Mouse (Mus musculus) Muller cell, postnatal 12 days (primary cell): ENCODE measurements around the gene Vps11.
"Not testable (repeated sequence)": the region's sequence is repeated elsewhere in the genome, so short reads cannot be mapped to it uniquely, and the experiment has no call there.

Source experiments
- DNase-seq: peaks from one replicate; pipeline ENCODE4 v3.0.0-alpha.2; 2015; ENCODE audit errors: inconsistent ontology term

The Vps11 gene

GRCm38 (mm10) chr9:44361190-44361917 is at the start of gene Vps11:
TSS of gene Vps11 (minus strand) at chr9:44361670.
- peak; percentile 89 for DNase-seq

GRCm38 (mm10) chr9:44410647-44411336 is 49.3 kb upstream of the Vps11 start:
- DNase-seq = no peak

- DNase-seq = not testable (repeated sequence)
These were observed 47.2 kb upstream of the Vps11 start for GRCm38 (mm10) chr9:44408693-44409092.

- DNase-seq = no peak
These were observed 46.3 kb upstream of the Vps11 start for GRCm38 (mm10) chr9:44407752-44408097.

- peak; percentile 98 for DNase-seq
These were observed 45.7 kb upstream of the Vps11 start, which contains the start of the genes Rps25 and Trappc4 for GRCm38 (mm10) chr9:44406906-44407751. TSS of gene Rps25 (plus strand) at chr9:44407139. TSS of gene Trappc4 (minus strand) at chr9:44407600.

- no peak for DNase-seq
These were observed 43.5 kb upstream of the Vps11 start for GRCm38 (mm10) chr9:44405011-44405410.

- DNase-seq = no peak
These were observed 39.6 kb upstream of the Vps11 start for GRCm38 (mm10) chr9:44401081-44401480.

- no peak for DNase-seq
These were observed 38.3 kb upstream of the Vps11 start for GRCm38 (mm10) chr9:44399795-44400114.

GRCm38 (mm10) chr9:44399114-44399794 is 37.8 kb upstream of the Vps11 start:
- DNase-seq = no peak

- no peak for DNase-seq
These were observed 37.1 kb upstream of the Vps11 start for GRCm38 (mm10) chr9:44398551-44398950.

- peak; percentile 40 for DNase-seq
These were observed 36.6 kb upstream of the Vps11 start for GRCm38 (mm10) chr9:44398087-44398486.

GRCm38 (mm10) chr9:44396684-44397411 is 35.4 kb upstream of the Vps11 start, which contains the start of gene Slc37a4:
TSS of gene Slc37a4 (plus strand) at chr9:44396852.
- peak; percentile 97 for DNase-seq

GRCm38 (mm10) chr9:44391466-44391865 is 30.0 kb upstream of the Vps11 start:
- DNase-seq = peak; percentile 49

- DNase-seq = no peak
These were observed 27.8 kb upstream of the Vps11 start for GRCm38 (mm10) chr9:44389273-44389672.

GRCm38 (mm10) chr9:44387221-44387620 is 25.8 kb upstream of the Vps11 start:
- no peak for DNase-seq

- DNase-seq = no peak
These were observed 23.1 kb upstream of the Vps11 start for GRCm38 (mm10) chr9:44384596-44384995.

GRCm38 (mm10) chr9:44379862-44380261 is 18.4 kb upstream of the Vps11 start:
- no peak for DNase-seq

GRCm38 (mm10) chr9:44379054-44379834 is 17.8 kb upstream of the Vps11 start, which contains the start of gene Hyou1:
TSS of gene Hyou1 (plus strand) at chr9:44379490.
- DNase-seq = peak; percentile 99

GRCm38 (mm10) chr9:44378153-44378730 is 16.8 kb upstream of the Vps11 start:
- no peak for DNase-seq

- not testable (repeated sequence) for DNase-seq
These were observed 15.9 kb upstream of the Vps11 start for GRCm38 (mm10) chr9:44377335-44377734.
